Mouse (Mus musculus) fat pad, adult 2 months (tissue): ENCODE measurements around the gene Msi2.
A peak's percentile ranks its signal among the peaks of the same experiment; 100 is the strongest.

Experiments used
- DNase-seq: peaks from one replicate; pipeline ENCODE4 v3.0.0-alpha.2; 2011; ENCODE audit warnings: low read depth, low spot score; ENCODE audit errors: extremely low read depth

The Msi2 gene

DNA sequence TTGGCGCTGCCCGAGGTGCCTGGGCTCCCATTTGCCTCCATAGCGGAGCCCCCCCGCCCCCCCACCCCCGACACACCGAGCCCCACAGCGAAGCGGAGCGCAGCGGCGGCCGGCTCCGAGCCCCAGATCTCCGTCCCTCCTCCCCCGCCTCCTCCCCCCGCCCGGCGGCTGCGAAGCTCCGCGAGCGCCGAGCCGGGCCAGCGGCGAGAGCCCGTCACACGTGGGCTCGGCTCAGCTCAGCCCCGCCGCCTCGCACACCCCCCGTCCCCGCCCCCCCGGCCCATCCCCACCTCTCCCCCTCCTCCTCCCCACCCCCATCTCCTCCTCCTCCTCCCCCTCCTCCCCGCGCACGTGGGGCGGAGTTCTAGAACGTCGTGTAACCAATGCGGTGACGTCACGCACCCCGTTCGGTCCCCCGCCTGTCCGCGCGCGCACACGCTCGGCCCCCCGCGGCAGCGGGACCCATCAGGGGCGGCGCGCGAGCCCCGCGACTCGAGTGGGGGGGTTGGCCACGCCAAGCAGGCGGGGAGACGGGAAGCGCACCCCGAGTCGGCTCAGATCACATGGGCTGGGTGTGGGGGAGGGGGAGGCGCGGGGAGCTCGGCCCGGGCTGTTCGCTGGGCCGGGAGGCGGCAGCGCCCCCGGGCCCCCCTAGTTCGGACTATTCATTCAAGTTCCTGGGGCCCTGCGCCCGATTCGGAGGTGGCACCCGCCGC is at the start of gene Msi2:
Gene Msi2 (minus strand): TSS at position 464 of the 716 bp plus-strand sequence.
- DNase-seq, result peak; percentile 4

GRCm38 (mm10) chr11:88765635-88766034 is 47.3 kb upstream of the Msi2 start:
- no peak for DNase-seq

DNA sequence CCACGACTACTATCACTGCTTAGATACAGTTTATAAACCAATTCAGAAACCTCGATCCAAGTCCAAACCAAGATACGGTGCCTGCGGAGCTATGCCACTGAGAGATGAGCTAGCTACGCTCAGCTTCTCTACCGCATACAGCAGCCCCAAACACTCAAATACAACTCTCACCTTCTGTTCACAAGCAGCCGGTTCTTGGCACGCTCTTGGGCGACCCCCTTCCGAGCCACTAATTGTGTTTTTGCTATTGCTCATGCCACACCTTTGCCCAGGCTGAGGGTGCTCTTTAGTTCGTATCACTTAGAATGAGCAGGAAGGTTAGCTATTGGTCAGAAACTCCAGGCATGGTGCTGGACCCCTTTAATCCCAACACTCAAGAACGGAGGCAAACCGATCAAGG is 45.1 kb upstream of the Msi2 start:
- no peak for DNase-seq

- no peak for DNase-seq
Measured at GRCm38 (mm10) chr11:88759501-88759900, 41.2 kb upstream of the Msi2 start.

GRCm38 (mm10) chr11:88758402-88758801 is 40.1 kb upstream of the Msi2 start:
- DNase-seq, result no peak

- no peak for DNase-seq
Measured at GRCm38 (mm10) chr11:88745306-88745705, 27.0 kb upstream of the Msi2 start.

- DNase-seq, result no peak
Measured at GRCm38 (mm10) chr11:88739574-88740295, 21.4 kb upstream of the Msi2 start.

DNA sequence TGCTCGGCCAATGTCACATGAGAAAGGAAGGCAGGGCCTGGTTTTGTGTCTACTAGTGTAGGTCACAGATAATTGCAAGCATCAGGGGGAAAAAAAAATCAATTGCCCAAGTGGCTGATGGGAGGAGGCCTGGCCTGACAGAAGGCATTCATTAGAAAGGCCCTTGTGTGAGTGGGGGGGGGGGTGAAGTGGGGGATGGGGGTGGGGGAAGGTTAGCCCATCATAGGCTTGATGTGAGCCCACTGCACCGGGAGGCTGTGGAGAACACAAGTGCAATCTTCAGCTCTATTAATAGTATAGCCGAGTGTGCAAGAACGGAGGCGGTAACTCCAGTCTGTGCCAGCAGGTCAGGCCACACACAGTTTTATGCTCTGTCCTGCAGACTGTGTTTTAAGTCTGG is 11.1 kb upstream of the Msi2 start:
- DNase-seq, result no peak

DNA sequence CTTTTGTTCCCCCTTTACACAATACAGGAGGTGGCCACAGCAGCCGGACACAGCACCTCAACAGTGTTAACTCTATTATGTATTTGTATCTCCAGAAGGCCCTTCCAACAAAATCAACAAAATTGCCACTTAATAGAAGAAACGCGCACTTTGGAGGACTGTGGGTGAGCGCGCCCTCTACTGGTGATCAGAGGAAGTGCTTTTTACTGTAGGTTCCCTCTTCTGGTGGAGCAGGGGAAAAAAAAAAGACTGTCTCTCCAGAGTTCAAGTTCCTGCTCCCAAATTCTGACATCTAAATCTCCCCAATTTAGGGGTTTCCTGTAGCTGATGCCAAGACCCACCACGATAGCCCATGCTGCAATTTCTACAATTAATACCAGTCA is 10.2 kb upstream of the Msi2 start:
- DNase-seq, result no peak

- DNase-seq, result no peak
Measured at GRCm38 (mm10) chr11:88727768-88728507, 9.6 kb upstream of the Msi2 start.

DNA sequence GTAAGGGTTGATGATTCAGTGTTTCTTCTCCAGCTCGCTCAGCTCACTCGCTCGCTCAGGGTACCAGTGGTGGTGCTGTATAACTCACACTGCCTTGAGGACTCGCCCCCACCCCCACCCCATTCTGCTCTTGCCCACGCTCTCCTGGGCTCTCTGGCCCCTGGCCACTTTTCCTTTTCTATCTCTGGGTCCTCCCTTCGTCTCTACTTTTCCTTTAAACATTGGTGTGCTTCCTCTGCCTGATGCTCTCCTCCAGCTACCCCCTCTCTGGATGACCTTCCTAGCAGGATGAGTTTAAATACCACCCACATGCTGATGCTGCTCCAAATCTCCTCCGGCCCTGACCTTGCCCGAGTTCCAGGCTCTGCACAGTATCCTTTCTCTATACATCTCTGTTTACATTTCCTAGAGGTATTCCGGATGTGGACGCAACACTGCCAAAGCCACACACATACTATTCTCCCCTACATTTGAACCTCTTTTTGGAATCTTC is 2.9 kb upstream of the Msi2 start:
- no peak for DNase-seq

DNA sequence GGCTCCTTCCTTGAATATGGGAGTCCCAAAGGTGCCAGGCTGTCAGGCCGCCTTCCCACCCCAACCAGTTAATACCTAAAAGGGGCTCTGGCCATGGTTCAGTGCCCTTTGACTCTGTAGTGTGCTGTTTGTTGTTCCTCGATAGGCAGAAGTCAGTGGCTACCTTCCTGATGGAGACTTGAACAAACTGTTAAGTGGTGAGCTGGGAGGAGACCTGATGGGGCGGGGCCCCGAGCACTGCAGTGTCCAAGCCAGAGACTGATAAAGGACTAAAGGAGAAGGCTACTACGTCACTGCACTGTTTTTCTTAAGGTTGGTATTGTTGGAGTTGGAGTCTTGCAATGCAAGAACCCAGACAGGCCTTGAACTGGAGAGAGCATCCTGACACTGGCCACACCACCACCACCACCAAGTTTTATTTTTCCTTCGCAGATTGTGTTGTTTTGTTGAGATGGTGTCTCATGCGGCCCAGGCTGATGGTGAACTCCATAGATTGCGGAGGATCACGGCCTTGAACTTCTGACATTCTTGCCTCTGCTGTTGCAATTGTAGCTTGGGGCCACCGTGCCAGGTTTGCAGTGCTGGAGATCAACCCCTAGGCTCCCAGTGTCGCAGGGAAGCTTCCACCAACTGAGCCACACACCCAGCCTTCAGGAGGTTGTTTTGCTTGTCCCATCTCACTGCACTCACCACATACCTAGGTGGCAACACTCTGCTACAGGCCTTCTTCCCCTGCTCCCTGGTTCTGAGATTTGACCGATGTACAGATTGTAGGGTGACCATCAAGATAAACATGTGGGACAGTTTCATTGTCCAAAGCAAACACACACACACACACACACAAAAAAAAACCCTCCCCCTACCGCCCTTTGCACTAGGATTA is 2.2 kb upstream of the Msi2 start:
- DNase-seq, result no peak

GRCm38 (mm10) chr11:88719601-88720000 is 1.3 kb upstream of the Msi2 start:
- no peak for DNase-seq

DNA sequence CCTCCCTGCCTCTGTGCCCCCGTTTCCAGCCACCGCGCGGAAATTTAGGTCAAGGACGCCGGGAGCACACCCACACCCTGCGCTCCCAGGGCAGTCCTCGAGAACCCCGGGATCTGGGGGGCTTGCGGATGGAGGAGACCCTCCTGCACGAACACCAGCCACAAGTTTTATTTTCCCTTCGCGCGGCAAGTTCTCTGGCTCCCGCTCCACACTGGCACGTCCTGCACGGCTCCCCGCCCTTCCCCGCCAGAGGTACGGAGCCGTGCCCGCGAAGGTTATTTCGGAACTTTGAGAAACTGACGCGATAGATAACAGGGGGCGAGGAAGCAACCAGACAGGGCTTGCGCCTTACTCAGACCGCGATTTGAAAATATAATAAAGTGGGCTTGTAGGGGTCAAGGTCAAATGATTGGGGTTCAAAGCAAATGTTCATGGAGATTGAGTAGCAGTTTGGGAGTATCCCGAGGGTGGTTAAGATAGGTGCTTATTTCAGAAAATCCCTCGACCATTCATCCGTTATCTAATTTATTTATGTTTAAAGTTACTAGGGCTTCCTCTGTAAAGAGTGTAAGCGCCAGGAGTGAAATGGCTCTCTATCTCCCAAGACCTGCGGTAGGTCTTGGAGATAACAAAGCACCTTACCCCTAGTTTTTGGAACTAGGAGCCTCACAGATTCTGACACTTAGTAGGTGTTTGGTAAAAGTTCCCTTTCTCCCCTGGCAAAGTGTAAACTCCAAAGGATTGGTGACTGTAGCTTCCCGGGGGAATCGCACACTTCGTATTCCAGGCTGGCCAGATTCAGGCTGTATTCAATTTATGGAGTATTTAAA is 668 bp upstream of the Msi2 start:
- DNase-seq, result no peak

DNA sequence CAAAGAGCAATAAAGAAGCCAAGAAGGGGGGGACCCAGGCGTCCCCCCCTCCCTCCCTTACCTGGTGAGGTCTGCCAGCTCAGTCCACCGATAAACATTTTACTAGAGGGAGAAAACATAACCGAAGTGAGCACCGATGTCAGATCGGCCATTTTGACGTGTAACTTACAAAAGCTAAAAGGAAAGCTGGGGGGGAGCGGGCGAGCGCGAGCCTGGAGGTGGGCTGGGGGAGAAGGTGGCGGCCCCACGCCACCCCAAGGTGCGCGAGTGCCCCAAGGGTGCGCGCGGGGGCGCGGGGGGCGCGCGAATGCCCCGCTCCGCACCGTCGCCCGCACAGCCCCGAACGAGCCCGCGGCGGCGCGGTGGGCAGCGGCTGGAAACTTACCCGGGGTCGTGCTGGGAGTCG is 666 bp downstream of the Msi2 start:
- DNase-seq, result no peak

GRCm38 (mm10) chr11:88717016-88717643 is 1.2 kb downstream of the Msi2 start:
- no peak for DNase-seq

DNA sequence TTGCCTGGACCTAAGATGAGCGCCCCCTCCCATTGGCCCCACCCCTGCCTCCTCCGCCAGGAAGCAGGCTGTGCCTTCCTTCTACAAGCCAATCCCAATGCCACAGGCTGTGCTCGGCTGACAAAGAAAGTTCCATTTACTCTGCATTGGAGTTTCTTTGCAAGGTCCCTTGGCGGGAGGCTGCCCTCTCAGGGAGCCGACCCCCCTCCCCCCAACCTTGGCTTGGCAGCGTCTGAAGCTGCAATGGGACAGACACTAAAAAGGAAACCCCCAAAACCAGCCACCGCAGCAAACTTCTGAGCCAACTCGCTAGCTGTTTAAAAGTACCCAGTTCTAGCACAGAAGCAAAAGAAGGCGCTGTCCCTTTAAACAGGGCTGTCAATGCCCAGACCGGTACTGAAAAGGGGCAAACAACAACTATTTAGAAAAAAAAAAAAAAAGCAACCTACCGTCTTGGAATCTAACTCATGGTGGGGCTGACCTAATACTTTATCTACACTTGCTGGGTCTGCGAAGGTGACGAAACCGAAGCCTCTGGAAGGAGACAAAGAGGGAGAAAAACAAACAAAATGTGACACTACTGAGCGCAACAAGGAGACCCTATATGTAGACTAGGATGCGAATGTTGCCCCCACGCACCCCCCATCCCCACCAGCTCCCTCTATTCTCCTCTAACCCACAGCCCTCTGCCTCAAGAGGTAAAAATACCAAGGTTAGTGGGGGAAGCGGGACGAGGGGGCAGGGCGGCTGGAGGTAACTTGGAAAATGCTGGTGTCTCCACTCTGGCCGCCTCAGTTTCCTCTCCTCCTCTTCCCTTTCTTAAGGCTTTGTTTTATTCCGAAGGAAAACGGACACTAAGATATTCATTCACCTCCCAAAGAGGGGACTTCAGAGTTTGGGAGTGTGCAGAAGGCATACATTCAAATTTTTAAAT is 2.0 kb downstream of the Msi2 start:
- no peak for DNase-seq

GRCm38 (mm10) chr11:88715299-88715698 is 3.0 kb downstream of the Msi2 start:
- no peak for DNase-seq
